Mouse (Mus musculus): ENCODE data around the gene Fyb2. TPM values are rescaled to one million over a fixed set of nuclear protein-coding genes. Genes with fewer than 3 reads are reported as not detected.

Gene Fyb2
- polyA plus RNA-seq, 2 experiments = 0.06 to 0.10 TPM

GRCm38 (mm10) chr4:104935436-104935835, 22.2 kb downstream of the Fyb2 start:
- Histone ChIP-seq H3K9me3 (ENCODE audit: control insufficient read depth, low read length) (no peaks in the 10 kb centered on the region), H3K4me1 (replicated peaks; ENCODE audit: control insufficient read depth in 2 of 2, insufficient read depth in 2 of 2, low read length in 1 of 2) (0 out of 4 replicates have a peak, but pooled peaks cover 0 to 2% of the 10 kb centered on the region in 2 experiments), H3K9ac (replicated peaks) (no peak overlapping the region), H3K36me3 (replicated peaks; ENCODE audit: control insufficient read depth, insufficient read depth, low read depth) (no peaks in the 10 kb centered on the region), H3K4me3 (ENCODE audit: insufficient read depth in 1 of 2, low read depth in 2 of 2, low read length in 2 of 2) (no peak overlapping the region), H3K27me3 (ENCODE audit: control insufficient read depth, insufficient read depth, low read length) (no peaks in the 10 kb centered on the region), H3K4me2 (ENCODE audit: low read depth) (no peak overlapping the region), H3K27ac (no peak overlapping the region)
- TF ChIP-seq EP300 (IDR thresholded peaks at IDR 0.05; ENCODE audit: low read depth) = no peak
- no peak for TF ChIP-seq CTCF (IDR thresholded peaks at IDR 0.05; ENCODE audit: low read depth)
- 43% methylated on average over 3 of the region's 3 CpGs for WGBS (ENCODE audit: insufficient replicate concordance)
- DNase-seq (ENCODE audit: low read depth in 3 of 3, low spot score in 3 of 3) (no peak), ATAC-seq (ENCODE audit: insufficient read depth) (no peak)

- 48% methylated on average over 9 of the region's 9 CpGs for WGBS (ENCODE audit: insufficient replicate concordance)
- H3K36me3 ChIP-seq (replicated peaks; ENCODE audit: control insufficient read depth, insufficient read depth, low read depth) = no peaks in the 10 kb centered on the region
Observed at GRCm38 (mm10) chr4:104936011-104936410, 22.8 kb downstream of the Fyb2 start.

GRCm38 (mm10) chr4:104939535-104939934, 26.3 kb downstream of the Fyb2 start:
- no peak overlapping the region for H3K4me3 ChIP-seq (ENCODE audit: insufficient read depth in 1 of 2, low read depth in 2 of 2, low read length in 2 of 2)
- ATAC-seq (ENCODE audit: insufficient read depth) (no peak), DNase-seq (ENCODE audit: low read depth in 3 of 3, low spot score in 3 of 3) (no peak)
- no peak for TF ChIP-seq EP300 (IDR thresholded peaks at IDR 0.05; ENCODE audit: low read depth)
- no peak for TF ChIP-seq CTCF (IDR thresholded peaks at IDR 0.05; ENCODE audit: low read depth)
- no peak overlapping the region for H3K9ac ChIP-seq (replicated peaks)
- H3K27me3 ChIP-seq (ENCODE audit: control insufficient read depth, insufficient read depth, low read length) = no peaks in the 10 kb centered on the region
- WGBS (ENCODE audit: insufficient replicate concordance) = 24% methylated on average over 6 of the region's 6 CpGs
- 0 out of 4 replicates have a peak, but pooled peaks cover 0 to 2% of the 10 kb centered on the region in 2 experiments for H3K4me1 ChIP-seq (replicated peaks; ENCODE audit: control insufficient read depth in 2 of 2, insufficient read depth in 2 of 2, low read length in 1 of 2)
- H3K27ac ChIP-seq = no peak overlapping the region
- no peak overlapping the region for H3K4me2 ChIP-seq (ENCODE audit: low read depth)
- no peaks in the 10 kb centered on the region for H3K9me3 ChIP-seq (ENCODE audit: control insufficient read depth, low read length)
- no peaks in the 10 kb centered on the region for H3K36me3 ChIP-seq (replicated peaks; ENCODE audit: control insufficient read depth, insufficient read depth, low read depth)

More at GRCm38 (mm10) chr4:104936011-104936410, 22.8 kb downstream of the Fyb2 start:
- Histone ChIP-seq H3K4me1 (replicated peaks; ENCODE audit: control insufficient read depth in 2 of 2, insufficient read depth in 2 of 2, low read length in 1 of 2) (0 out of 4 replicates have a peak, but pooled peaks cover 0 to 2% of the 10 kb centered on the region in 2 experiments), H3K27me3 (ENCODE audit: control insufficient read depth, insufficient read depth, low read length) (no peaks in the 10 kb centered on the region), H3K9ac (replicated peaks) (no peak overlapping the region), H3K27ac (no peak overlapping the region), H3K4me3 (ENCODE audit: insufficient read depth in 1 of 2, low read depth in 2 of 2, low read length in 2 of 2) (no peak overlapping the region), H3K9me3 (ENCODE audit: control insufficient read depth, low read length) (no peaks in the 10 kb centered on the region), H3K4me2 (ENCODE audit: low read depth) (no peak overlapping the region)
- DNase-seq (ENCODE audit: low read depth in 3 of 3, low spot score in 3 of 3) (no peak), ATAC-seq (ENCODE audit: insufficient read depth) (no peak)
- TF ChIP-seq CTCF (IDR thresholded peaks at IDR 0.05; ENCODE audit: low read depth) (no peak), EP300 (IDR thresholded peaks at IDR 0.05; ENCODE audit: low read depth) (no peak)

- Histone ChIP-seq H3K36me3 (replicated peaks; ENCODE audit: control insufficient read depth, insufficient read depth, low read depth) (no peaks in the 10 kb centered on the region), H3K9me3 (ENCODE audit: control insufficient read depth, low read length) (no peaks in the 10 kb centered on the region), H3K4me1 (replicated peaks; ENCODE audit: control insufficient read depth in 2 of 2, insufficient read depth in 2 of 2, low read length in 1 of 2) (no peaks in the 10 kb centered on the region), H3K27ac (no peak overlapping the region), H3K4me2 (ENCODE audit: low read depth) (no peak overlapping the region), H3K4me3 (ENCODE audit: insufficient read depth in 1 of 2, low read depth in 2 of 2, low read length in 2 of 2) (no peak overlapping the region), H3K27me3 (ENCODE audit: control insufficient read depth, insufficient read depth, low read length) (no peaks in the 10 kb centered on the region), H3K9ac (replicated peaks) (no peak overlapping the region)
- no peak for TF ChIP-seq CTCF (IDR thresholded peaks at IDR 0.05; ENCODE audit: low read depth)
- TF ChIP-seq EP300 (IDR thresholded peaks at IDR 0.05; ENCODE audit: low read depth) = no peak
- no peak for DNase-seq (ENCODE audit: low read depth in 3 of 3, low spot score in 3 of 3)
- 43% methylated on average over 1 of the region's 1 CpGs for WGBS (ENCODE audit: insufficient replicate concordance)
- ATAC-seq (ENCODE audit: insufficient read depth) = no peak
Observed at GRCm38 (mm10) chr4:104941895-104942294, 28.6 kb downstream of the Fyb2 start.

GRCm38 (mm10) chr4:104944482-104944881, 31.2 kb downstream of the Fyb2 start:
- no peak for ATAC-seq (ENCODE audit: insufficient read depth)
- H3K27me3 ChIP-seq (ENCODE audit: control insufficient read depth, insufficient read depth, low read length) = no peaks in the 10 kb centered on the region
- 64% methylated on average over 1 of the region's 1 CpGs for WGBS (ENCODE audit: insufficient replicate concordance)
- no peak overlapping the region for H3K4me2 ChIP-seq (ENCODE audit: low read depth)
- H3K36me3 ChIP-seq (replicated peaks; ENCODE audit: control insufficient read depth, insufficient read depth, low read depth) = no peaks in the 10 kb centered on the region
- no peak for DNase-seq (ENCODE audit: low read depth in 3 of 3, low spot score in 3 of 3)
- TF ChIP-seq CTCF (IDR thresholded peaks at IDR 0.05; ENCODE audit: low read depth) = no peak
- no peak for TF ChIP-seq EP300 (IDR thresholded peaks at IDR 0.05; ENCODE audit: low read depth)
- H3K9ac ChIP-seq (replicated peaks) = no peak overlapping the region
- no peak overlapping the region for H3K4me3 ChIP-seq (ENCODE audit: insufficient read depth in 1 of 2, low read depth in 2 of 2, low read length in 2 of 2)
- no peak overlapping the region for H3K27ac ChIP-seq
- H3K4me1 ChIP-seq (replicated peaks; ENCODE audit: control insufficient read depth in 2 of 2, insufficient read depth in 2 of 2, low read length in 1 of 2) = no peaks in the 10 kb centered on the region
- H3K9me3 ChIP-seq (ENCODE audit: control insufficient read depth, low read length) = no peaks in the 10 kb centered on the region
